Mouse (Mus musculus): Measurements from ENCODE around the gene Idnk.

- TF ChIP-seq POLR2A (IDR thresholded peaks at IDR 0.05; ENCODE audit: low read depth, low read length) (no peak), RCOR1 (conservative IDR thresholded peaks at IDR 0.05; ENCODE audit: low read depth, low read length) (no peak), CTCF (conservative IDR thresholded peaks at IDR 0.05 in 1 of 2, IDR thresholded peaks at IDR 0.05 in 1 of 2; ENCODE audit: low read depth in 2 of 2, low read length in 2 of 2) (no peak), NELFE (IDR thresholded peaks at IDR 0.05; ENCODE audit: low read depth, low read length) (no peak), KAT2A (IDR thresholded peaks at IDR 0.05; ENCODE audit: insufficient replicate concordance, low read length) (no peak), TCF12 (IDR thresholded peaks at IDR 0.05; ENCODE audit: low read depth, low read length) (no peak), ZMIZ1 (IDR thresholded peaks at IDR 0.05; ENCODE audit: low read depth, low read length) (no peak), JUND (conservative IDR thresholded peaks at IDR 0.05; ENCODE audit: low read depth, low read length) (no peak), USF1 (IDR thresholded peaks at IDR 0.05; ENCODE audit: low read depth, low read length) (no peak), MAX (IDR thresholded peaks at IDR 0.05; ENCODE audit: low read length) (no peak), NRF1 (IDR thresholded peaks at IDR 0.05; ENCODE audit: low read depth, low read length) (no peak)
These were observed 46.8 kb downstream of the Idnk start for GRCm38 (mm10) chr13:58204202-58204601.

Measured in CH12.LX (cell line).